20 mouse cellular contexts compared by ENCODE assay signal in genomic region chr13:76305241-76305640, GRCm38 (mm10). TPM values are rescaled to one million over a fixed set of nuclear protein-coding genes. Genes with fewer than 3 reads are reported as not detected.
DNase-seq lines count a peak whose midpoint lies in the region; TF ChIP-seq lines count a peak whose summit lies in the region.
"Had no signal": no experiment of that assay in that cellular context is flagged by ENCODE, and none has a peak within 500 bp of the region (broad histone marks: within the 10 kb centered on the region; RNA-seq: fewer than 3 reads in every experiment).

No protein-coding gene starts in this region.

- intact Hi-C loops in heart, postnatal 14 days (cut with DNase I): loop anchor here (10.0 kb wide), 1 partner anchor 90 kb away; no protein-coding TSS in a partner anchor

- H3K4me3 ChIP-seq in layer of hippocampus, adult 2 months: no peak overlapping the region
- H3K4me3 ChIP-seq: embryonic facial prominence, embryonic 13.5 days; forebrain, embryonic 12.5 days; gastrocnemius, adult 2 months; heart, embryonic 10.5 days; hindbrain, embryonic 13.5 days had no signal

- H3K27ac ChIP-seq in layer of hippocampus, adult 2 months: peak overlapping the region; percentile 37
- H3K27ac ChIP-seq: embryonic facial prominence, embryonic 13.5 days; forebrain, embryonic 12.5 days; gastrocnemius, adult 2 months; heart, embryonic 10.5 days; hindbrain, embryonic 13.5 days; hindbrain, postnatal 0 days had no signal

- TF ChIP-seq CTCF in layer of hippocampus, adult 2 months (conservative IDR thresholded peaks at IDR 0.05): no peak

- peak; percentile 49 for DNase-seq in cerebellum, adult 8-10 months
- DNase-seq in cerebellum, postnatal 4 days (ENCODE audit: low spot score in 2 of 2): no peak
- DNase-seq in layer of hippocampus, adult 2 months (ENCODE audit: low spot score in 2 of 2): no peak
- no peak for DNase-seq in layer of hippocampus, postnatal 36 days
- DNase-seq in brain, adult 2 months (ENCODE audit: low read depth, low spot score): peak; percentile 31
- peak; percentile 45 to 56 for DNase-seq in cerebellum, postnatal 14 days
- no peak for DNase-seq in heart, postnatal 14 days
- DNase-seq: adrenal gland, adult 2 months; adrenal gland, postnatal 25 days; gastrocnemius, adult 2 months; gastrocnemius, postnatal 25 days; heart, adult 11 months; kidney, adult 11 months had no signal

RNA-seq across cellular contexts. Expression of gene Fam81b, which starts 0.4 kb away (rescaled TPM):
- total RNA-seq in layer of hippocampus, adult 2 months (2021): under 1 TPM in 1 of 2 experiments, not detected in 1; 0.31 TPM
- total RNA-seq in layer of hippocampus, postnatal 36 days (2021): not detected
- not detected for total RNA-seq in heart, postnatal 14 days (2021)
- total RNA-seq: adrenal gland, adult 2 months; adrenal gland, postnatal 25 days; ES-E14; gastrocnemius, postnatal 25 days; heart, postnatal 10 days; hindbrain, postnatal 0 days had no signal

Comparison
In these comparisons a context has a peak if more than half of its experiments do, and no peak if none do; other contexts are left out.
1. DNase-seq: peak in cerebellum, adult 8-10 months (single experiment), brain, adult 2 months (single experiment) and cerebellum, postnatal 14 days (2 of 2); none in cerebellum, postnatal 4 days (0 of 2), layer of hippocampus, adult 2 months (0 of 2), layer of hippocampus, postnatal 36 days (0 of 2) and heart, postnatal 14 days (0 of 2).